Mouse (Mus musculus) midbrain, embryonic 15.5 days (tissue): ENCODE data around the gene Prpf31. TPM values are rescaled to one million over a fixed set of nuclear protein-coding genes. Genes with fewer than 3 reads are reported as not detected.

Experiments used
- ATAC-seq: fragments of 200-750 bp; cut with Nextera tagmentation; replicated peaks from 2 replicates; pipeline ENCODE4 v1.8.0; 2017; ENCODE audit warnings: moderate TSS enrichment
- H3K27ac ChIP-seq: fragments of 300-500 bp; sonication (generic); 2 replicates; pipeline ENCODE4 v1.5.1; 2015; ENCODE audit warnings: mild to moderate bottlenecking, inconsistent platforms
- H3K27me3 ChIP-seq: fragments of 300-500 bp; sonication (generic); replicated peaks from 2 replicates; pipeline ENCODE4 v1.6.1; 2015; ENCODE audit warnings: inconsistent platforms
- H3K36me3 ChIP-seq: fragments of 300-500 bp; sonication (generic); replicated peaks from 2 replicates; pipeline ENCODE4 v1.6.1; 2015; ENCODE audit warnings: inconsistent platforms
- H3K4me1 ChIP-seq: fragments of 300-500 bp; sonication (generic); 2 replicates; pipeline ENCODE4 v1.6.1; 2015; ENCODE audit warnings: inconsistent platforms
- H3K4me2 ChIP-seq: fragments of 300-500 bp; sonication (generic); 2 replicates; pipeline ENCODE4 v1.6.1; 2015; ENCODE audit warnings: inconsistent platforms, mild to moderate bottlenecking, moderate library complexity
- H3K4me3 ChIP-seq: fragments of 300-500 bp; sonication (generic); 2 replicates; pipeline ENCODE4 v1.5.1; 2015; ENCODE audit warnings: mild to moderate bottlenecking, inconsistent platforms
- H3K9ac ChIP-seq: fragments of 300-500 bp; sonication (generic); 2 replicates; pipeline ENCODE4 v1.6.1; 2015; ENCODE audit warnings: mild to moderate bottlenecking, inconsistent platforms
- H3K9me3 ChIP-seq: fragments of 300-500 bp; sonication (generic); 2 replicates; pipeline ENCODE4 v1.6.1; 2016; ENCODE audit warnings: inconsistent platforms
- WGBS: fragments of 180-500 bp; shearing (Covaris S2); methylation state at CpG from one replicate; pipeline ENCODE4 v1.1.7; 2015; ENCODE audit warnings: mixed read lengths; 5-methylcytosine and 5-hydroxymethylcytosine counted together
- polyA plus RNA-seq: library from polyadenylated mRNA; unstranded; fragments of >200 nt; fragmentation: Nextera tagmentation; extraction: Ambion mirVana; gene quantifications from 2 replicates; pipeline ENCODE4 v1.2.1, GENCODE M21; 2015

Gene Prpf31
- polyA plus RNA-seq, 1 experiment from 2014 or later, result 93.2 TPM

- Histone ChIP-seq H3K9ac (0 out of 2 replicates have a peak overlapping the region, but pooled peaks have one; percentile 1), H3K9me3 (no peaks in the 10 kb centered on the region), H3K36me3 (peaks cover 23% of the 10 kb centered on the region), H3K4me2 (peak overlapping the region; percentile 70), H3K4me1 (peaks cover 33% of the 10 kb centered on the region), H3K27me3 (no peaks in the 10 kb centered on the region), H3K27ac (peak overlapping the region; percentile 54; the same call in 1 of the 2 replicates), H3K4me3 (peak overlapping the region; percentile 92)
- ATAC-seq, result no peak
- WGBS, result 19% methylated on average over 9 of the region's 9 CpGs
Measured at GRCm38 (mm10) chr7:3643843-3644242, 14.1 kb downstream of the Prpf31 start.

GRCm38 (mm10) chr7:3644348-3644671 lies 14.5 kb downstream of the Prpf31 start:
- WGBS, result under 1% methylated on average over 11 of the region's 11 CpGs
- peaks cover 18% of the 10 kb centered on the region for H3K36me3 ChIP-seq
- H3K4me3 ChIP-seq, result peak overlapping the region; percentile 92
- no peaks in the 10 kb centered on the region for H3K9me3 ChIP-seq
- peak overlapping the region; percentile 54 for H3K27ac ChIP-seq
- H3K4me1 ChIP-seq, result peaks cover 38% of the 10 kb centered on the region
- peak; percentile 0; the same call in 1 of the 2 replicates for ATAC-seq
- 0 out of 2 replicates have a peak overlapping the region, but pooled peaks have one; percentile 1 for H3K9ac ChIP-seq
- H3K27me3 ChIP-seq, result no peaks in the 10 kb centered on the region
- peak overlapping the region; percentile 70 for H3K4me2 ChIP-seq

- peaks cover 13% of the 10 kb centered on the region; the same call in 1 of the 2 replicates for H3K36me3 ChIP-seq
- under 1% methylated on average over 57 of the region's 58 CpGs for WGBS
- peak within 1 kb of the TSS; percentile 96 for H3K27ac ChIP-seq
- H3K4me3 ChIP-seq, result peak within 1 kb of the TSS; percentile 92
- H3K9me3 ChIP-seq, result no peaks in the 10 kb centered on the region
- no peaks in the 10 kb centered on the region for H3K27me3 ChIP-seq
- peak within 1 kb of the TSS; percentile 96 for H3K9ac ChIP-seq
- peaks cover 40% of the 10 kb centered on the region for H3K4me1 ChIP-seq
- peak within 1 kb of the TSS; percentile 70 for H3K4me2 ChIP-seq
- ATAC-seq, result peak; percentile 98
Measured at GRCm38 (mm10) chr7:3644672-3645487, 15.1 kb downstream of the Prpf31 start, which contains the start of gene Cnot3. TSS of gene Cnot3 (plus strand) at chr7:3645268.

GRCm38 (mm10) chr7:3645488-3646025 lies 15.8 kb downstream of the Prpf31 start:
- H3K4me3 ChIP-seq, result peak overlapping the region; percentile 92
- H3K27ac ChIP-seq, result peak overlapping the region; percentile 96
- peak overlapping the region; percentile 70 for H3K4me2 ChIP-seq
- WGBS, result under 1% methylated on average over 54 of the region's 58 CpGs
- no peaks in the 10 kb centered on the region for H3K9me3 ChIP-seq
- no peak for ATAC-seq
- H3K4me1 ChIP-seq, result peaks cover 40% of the 10 kb centered on the region
- H3K27me3 ChIP-seq, result no peaks in the 10 kb centered on the region
- H3K36me3 ChIP-seq, result peaks cover 7% of the 10 kb centered on the region; the same call in 1 of the 2 replicates
- H3K9ac ChIP-seq, result peak overlapping the region; percentile 96

GRCm38 (mm10) chr7:3646188-3646587 lies 16.4 kb downstream of the Prpf31 start:
- no peaks in the 10 kb centered on the region for H3K27me3 ChIP-seq
- peak overlapping the region; percentile 96 for H3K27ac ChIP-seq
- peaks cover 9% of the 10 kb centered on the region; the same call in 1 of the 2 replicates for H3K36me3 ChIP-seq
- H3K9ac ChIP-seq, result peak overlapping the region; percentile 96
- H3K4me1 ChIP-seq, result peaks cover 40% of the 10 kb centered on the region
- no peaks in the 10 kb centered on the region for H3K9me3 ChIP-seq
- 21% methylated on average over 9 of the region's 9 CpGs for WGBS
- no peak for ATAC-seq
- peak overlapping the region; percentile 92 for H3K4me3 ChIP-seq
- H3K4me2 ChIP-seq, result peak overlapping the region; percentile 70

GRCm38 (mm10) chr7:3646641-3647040 lies 16.9 kb downstream of the Prpf31 start:
- Histone ChIP-seq H3K4me3 (peak overlapping the region; percentile 92), H3K4me1 (peaks cover 40% of the 10 kb centered on the region), H3K9ac (peak overlapping the region; percentile 96), H3K27me3 (no peaks in the 10 kb centered on the region), H3K27ac (no peak overlapping the region), H3K9me3 (no peaks in the 10 kb centered on the region), H3K4me2 (peak overlapping the region; percentile 70), H3K36me3 (peaks cover 9% of the 10 kb centered on the region)
- ATAC-seq, result no peak
- WGBS, result 66% methylated on average over 4 of the region's 4 CpGs

- Histone ChIP-seq H3K9ac (no peak overlapping the region), H3K27me3 (no peaks in the 10 kb centered on the region), H3K4me2 (no peak overlapping the region), H3K4me3 (no peak overlapping the region), H3K27ac (no peak overlapping the region), H3K36me3 (peaks cover 94% of the 10 kb centered on the region), H3K4me1 (no peaks in the 10 kb centered on the region), H3K9me3 (no peaks in the 10 kb centered on the region)
- ATAC-seq, result no peak
- 91% methylated on average over 4 of the region's 4 CpGs for WGBS
Measured at GRCm38 (mm10) chr7:3656966-3657365, 27.2 kb downstream of the Prpf31 start.

- peaks cover 3% of the 10 kb centered on the region for H3K4me1 ChIP-seq
- H3K27ac ChIP-seq, result no peak overlapping the region
- H3K9me3 ChIP-seq, result no peaks in the 10 kb centered on the region
- no peak for ATAC-seq
- 95% methylated on average over 14 of the region's 14 CpGs for WGBS
- H3K4me3 ChIP-seq, result no peak overlapping the region
- H3K27me3 ChIP-seq, result no peaks in the 10 kb centered on the region
- H3K4me2 ChIP-seq, result no peak overlapping the region
- no peak overlapping the region for H3K9ac ChIP-seq
- peaks cover 89% of the 10 kb centered on the region for H3K36me3 ChIP-seq
Measured at GRCm38 (mm10) chr7:3658578-3658977, 28.8 kb downstream of the Prpf31 start.

GRCm38 (mm10) chr7:3664524-3665214 lies 34.9 kb downstream of the Prpf31 start:
- peak overlapping the region; percentile 75 for H3K4me3 ChIP-seq
- H3K36me3 ChIP-seq, result peaks cover 29% of the 10 kb centered on the region
- H3K27ac ChIP-seq, result peak overlapping the region; percentile 79
- no peaks in the 10 kb centered on the region for H3K27me3 ChIP-seq
- peaks cover 22% of the 10 kb centered on the region for H3K4me1 ChIP-seq
- H3K9ac ChIP-seq, result peak overlapping the region; percentile 62
- WGBS, result 30% methylated on average over 15 of the region's 15 CpGs
- ATAC-seq, result peak; percentile 28
- H3K9me3 ChIP-seq, result no peaks in the 10 kb centered on the region
- peak overlapping the region; percentile 67 for H3K4me2 ChIP-seq

- no peaks in the 10 kb centered on the region for H3K27me3 ChIP-seq
- peak within 1 kb of the TSS; percentile 67 for H3K4me2 ChIP-seq
- H3K9ac ChIP-seq, result peak within 1 kb of the TSS; percentile 62
- peak; percentile 99 for ATAC-seq
- H3K9me3 ChIP-seq, result no peaks in the 10 kb centered on the region
- H3K4me1 ChIP-seq, result peaks cover 22% of the 10 kb centered on the region
- peak within 1 kb of the TSS; percentile 80 for H3K27ac ChIP-seq
- peaks cover 21% of the 10 kb centered on the region; the same call in 1 of the 2 replicates for H3K36me3 ChIP-seq
- peak within 1 kb of the TSS; percentile 75 for H3K4me3 ChIP-seq
- WGBS, result 4% methylated on average over 45 of the region's 45 CpGs
Measured at GRCm38 (mm10) chr7:3665215-3666114, 35.7 kb downstream of the Prpf31 start, which contains the start of gene Leng1. TSS of gene Leng1 (minus strand) at chr7:3665840.

GRCm38 (mm10) chr7:3666921-3667391 lies 37.2 kb downstream of the Prpf31 start:
- peaks cover 9% of the 10 kb centered on the region; the same call in 1 of the 2 replicates for H3K36me3 ChIP-seq
- H3K27me3 ChIP-seq, result no peaks in the 10 kb centered on the region
- no peak overlapping the region for H3K4me2 ChIP-seq
- no peak overlapping the region for H3K4me3 ChIP-seq
- 25% methylated on average over 14 of the region's 14 CpGs for WGBS
- no peak overlapping the region for H3K27ac ChIP-seq
- H3K4me1 ChIP-seq, result peaks cover 22% of the 10 kb centered on the region
- no peak overlapping the region for H3K9ac ChIP-seq
- ATAC-seq, result no peak
- H3K9me3 ChIP-seq, result no peaks in the 10 kb centered on the region
